Mouse (Mus musculus) gastrocnemius, adult 18-20 months (tissue): ENCODE measurements around the gene Smarca4. TPM values are rescaled to one million over a fixed set of nuclear protein-coding genes. Genes with fewer than 3 reads are reported as not detected.
"Not testable (repeated sequence)": the region's sequence is repeated elsewhere in the genome, so short reads cannot be mapped to it uniquely, and the experiment has no call there.

ENCODE experiments used
- DNase-seq: peaks from one replicate; pipeline ENCODE4 v3.0.0; 2021; ENCODE audit warnings: low spot score
- long read RNA-seq, 2 experiments: library from polyadenylated mRNA; stranded (forward); transcript quantifications; one replicate each; pipeline ENCODE4 v2.0.0; 2021
- total RNA-seq, 2 experiments: library from RNA; stranded (reverse); gene quantifications; 2 replicates each; pipeline ENCODE4 v1.2.3; 2021

Gene Smarca4
- 10 to 100 TPM; 38.6 to 42.1 TPM for total RNA-seq
- long read RNA-seq, experiment 1, full-length matches to known transcripts = 19 of 73 reads
- long read RNA-seq, experiment 1, partial matches to known transcripts = 42 of 73 reads
- long read RNA-seq, experiment 1, other reads (novel, unspliced or antisense) = 12 of 73 reads
- long read RNA-seq, experiment 2, full-length matches to known transcripts = 15 of 45 reads
- long read RNA-seq, experiment 2, partial matches to known transcripts = 20 of 45 reads
- long read RNA-seq, experiment 2, other reads (novel, unspliced or antisense) = 10 of 45 reads

GRCm38 (mm10) chr9:21615617-21616231, at the start of gene Smarca4:
Smarca4 (plus strand) TSS chr9:21616169.
- DNase-seq = peak; percentile 99

DNA sequence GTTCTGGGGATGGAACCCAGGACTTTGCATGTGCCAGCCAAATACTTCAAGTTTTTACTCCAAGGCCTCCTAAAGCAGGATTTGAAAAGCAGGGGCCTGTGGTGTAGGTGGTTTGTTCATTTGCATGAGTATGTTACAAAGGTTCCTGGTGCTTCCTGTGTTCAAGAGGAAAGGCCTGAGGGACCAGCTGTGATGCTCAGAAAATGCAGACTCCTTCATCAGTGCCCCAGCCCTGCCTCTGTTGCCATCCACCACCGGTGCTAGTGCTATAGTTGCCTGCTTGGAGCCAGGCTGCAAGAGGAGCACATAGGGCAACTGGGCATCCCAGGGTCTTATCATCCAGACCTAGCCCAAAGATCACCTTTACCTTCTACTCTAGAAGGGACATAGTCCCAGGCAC, 49.4 kb upstream of the Smarca4 start:
- DNase-seq = no peak

GRCm38 (mm10) chr9:21567051-21567450, 48.9 kb upstream of the Smarca4 start:
- no peak for DNase-seq

GRCm38 (mm10) chr9:21568657-21569255, 47.2 kb upstream of the Smarca4 start:
- peak; percentile 49 for DNase-seq

GRCm38 (mm10) chr9:21574012-21574801, 41.8 kb upstream of the Smarca4 start:
- no peak for DNase-seq

DNA sequence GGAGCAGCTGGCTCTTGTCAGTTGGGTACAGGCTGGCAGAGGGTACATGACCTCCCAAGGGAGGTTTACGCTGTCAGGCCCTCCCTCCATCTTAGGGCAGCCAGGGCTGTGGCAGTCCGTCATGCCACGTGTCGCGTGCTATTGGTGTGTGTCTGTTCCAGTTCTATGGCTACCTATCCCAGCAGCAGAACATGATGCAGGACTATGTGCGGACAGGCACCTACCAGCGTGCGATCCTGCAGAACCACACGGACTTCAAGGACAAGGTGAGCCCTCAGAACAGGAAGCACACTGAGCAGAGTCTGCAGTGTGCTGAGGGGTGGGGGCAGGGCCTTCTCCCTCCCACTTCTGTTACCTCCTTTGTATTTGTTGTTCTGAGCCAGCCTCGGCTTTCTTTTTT, 40.7 kb upstream of the Smarca4 start:
- no peak for DNase-seq

GRCm38 (mm10) chr9:21576286-21576685, 39.7 kb upstream of the Smarca4 start:
- no peak for DNase-seq

DNA sequence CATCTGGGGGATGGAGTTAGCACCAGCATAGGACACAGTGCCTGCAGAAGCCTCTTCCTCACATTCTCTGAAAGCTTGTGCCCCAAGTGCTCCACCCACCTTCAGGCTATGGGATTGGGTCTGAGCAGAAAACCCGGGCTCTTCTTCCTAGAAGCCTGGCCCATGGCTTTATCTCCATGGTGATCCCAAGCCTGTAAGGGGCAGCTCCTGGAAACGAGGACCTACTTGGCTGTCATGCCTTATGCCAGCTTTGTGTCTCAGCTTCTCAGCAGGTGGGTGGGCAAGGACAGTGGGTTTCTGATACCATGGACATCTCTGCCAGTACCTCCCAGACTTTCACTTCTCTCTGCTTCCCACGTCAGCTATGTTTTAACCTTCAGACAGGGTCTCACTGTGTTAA, 37.7 kb upstream of the Smarca4 start:
- DNase-seq = no peak

DNA sequence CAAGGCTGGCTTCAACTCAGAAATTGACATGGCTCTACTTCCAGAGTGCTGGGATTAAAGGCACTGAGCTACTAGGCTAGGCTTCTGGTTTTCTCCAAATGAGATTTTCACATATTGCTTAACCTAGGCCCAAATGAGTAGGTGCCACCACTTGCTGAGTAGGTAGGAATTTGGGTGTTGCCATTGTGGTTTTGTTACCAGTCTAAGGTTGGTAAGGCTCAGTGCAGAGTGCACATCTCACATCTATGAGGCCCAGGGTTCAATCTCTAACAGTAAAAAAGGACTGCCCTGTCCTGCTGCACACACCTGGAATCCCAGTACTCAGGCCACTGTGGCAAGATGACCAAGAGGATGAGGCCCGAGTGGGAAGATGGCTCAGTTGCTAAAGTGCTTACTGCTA, 30.6 kb upstream of the Smarca4 start:
- no peak for DNase-seq

DNA sequence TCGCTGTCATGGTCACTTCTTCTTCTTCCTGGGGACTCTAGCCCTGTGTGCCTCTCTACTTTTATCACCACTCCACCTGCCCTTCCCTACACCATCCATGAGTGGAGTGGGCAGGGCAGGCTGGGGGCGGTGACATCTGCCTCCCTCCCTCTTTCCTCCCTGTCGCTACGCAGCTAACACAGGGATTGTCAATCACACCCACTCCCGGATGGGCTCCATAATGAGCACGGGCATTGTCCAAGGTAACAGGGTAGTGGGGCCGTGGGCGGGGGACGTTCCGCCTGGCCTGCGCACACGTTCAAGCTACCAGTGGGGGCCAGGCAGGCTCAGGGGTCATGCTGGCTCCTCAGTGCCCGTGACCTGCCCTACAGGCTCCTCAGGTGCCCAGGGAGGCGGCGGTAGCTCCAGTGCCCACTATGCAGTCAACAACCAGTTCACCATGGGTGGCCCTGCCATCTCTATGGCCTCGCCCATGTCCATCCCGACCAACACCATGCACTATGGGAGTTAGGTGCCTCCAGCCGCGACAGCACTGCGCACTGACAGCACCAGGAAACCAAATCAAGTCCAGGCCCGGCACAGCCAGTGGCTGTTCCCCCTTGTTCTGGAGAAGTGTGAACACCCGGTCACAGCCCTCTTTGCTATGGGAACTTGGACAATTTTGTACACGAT, 28.2 kb upstream of the Smarca4 start:
- no peak for DNase-seq

DNA sequence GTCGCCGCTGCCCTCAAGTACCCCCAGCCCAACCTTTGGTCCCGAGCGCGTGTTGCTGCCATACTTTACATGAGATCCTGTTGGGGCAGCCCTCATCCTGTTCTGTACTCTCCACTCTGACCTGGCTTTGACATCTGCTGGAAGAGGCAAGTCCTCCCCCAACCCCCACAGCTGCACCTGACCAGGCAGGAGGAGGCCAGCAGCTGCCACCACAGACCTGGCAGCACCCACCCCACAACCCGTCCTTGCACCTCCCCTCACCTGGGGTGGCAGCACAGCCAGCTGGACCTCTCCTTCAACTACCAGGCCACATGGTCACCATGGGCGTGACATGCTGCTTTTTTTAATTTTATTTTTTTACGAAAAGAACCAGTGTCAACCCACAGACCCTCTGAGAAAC, 27.6 kb upstream of the Smarca4 start:
- no peak for DNase-seq

DNA sequence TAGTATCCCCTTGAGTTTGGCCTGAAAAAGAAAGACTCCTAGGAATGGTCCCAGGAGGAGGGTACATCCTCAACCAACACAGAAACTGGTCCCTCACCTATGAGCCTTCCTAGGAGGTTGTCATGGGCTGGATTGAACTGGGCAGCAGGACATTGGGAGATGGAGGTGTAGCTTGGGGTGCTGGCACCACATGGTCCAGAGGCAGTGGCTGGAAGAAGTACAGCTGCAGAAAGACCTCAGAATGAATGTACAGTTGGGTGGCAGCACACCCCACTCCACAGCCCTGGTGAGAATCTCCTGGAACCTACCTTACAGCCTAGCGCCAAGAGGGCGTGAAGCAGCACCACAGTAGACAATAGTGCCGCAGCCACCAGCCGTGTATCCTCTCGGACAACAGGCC, 26.4 kb upstream of the Smarca4 start:
- DNase-seq = no peak

- DNase-seq = no peak
Measured at GRCm38 (mm10) chr9:21591127-21591830, 24.7 kb upstream of the Smarca4 start.

DNA sequence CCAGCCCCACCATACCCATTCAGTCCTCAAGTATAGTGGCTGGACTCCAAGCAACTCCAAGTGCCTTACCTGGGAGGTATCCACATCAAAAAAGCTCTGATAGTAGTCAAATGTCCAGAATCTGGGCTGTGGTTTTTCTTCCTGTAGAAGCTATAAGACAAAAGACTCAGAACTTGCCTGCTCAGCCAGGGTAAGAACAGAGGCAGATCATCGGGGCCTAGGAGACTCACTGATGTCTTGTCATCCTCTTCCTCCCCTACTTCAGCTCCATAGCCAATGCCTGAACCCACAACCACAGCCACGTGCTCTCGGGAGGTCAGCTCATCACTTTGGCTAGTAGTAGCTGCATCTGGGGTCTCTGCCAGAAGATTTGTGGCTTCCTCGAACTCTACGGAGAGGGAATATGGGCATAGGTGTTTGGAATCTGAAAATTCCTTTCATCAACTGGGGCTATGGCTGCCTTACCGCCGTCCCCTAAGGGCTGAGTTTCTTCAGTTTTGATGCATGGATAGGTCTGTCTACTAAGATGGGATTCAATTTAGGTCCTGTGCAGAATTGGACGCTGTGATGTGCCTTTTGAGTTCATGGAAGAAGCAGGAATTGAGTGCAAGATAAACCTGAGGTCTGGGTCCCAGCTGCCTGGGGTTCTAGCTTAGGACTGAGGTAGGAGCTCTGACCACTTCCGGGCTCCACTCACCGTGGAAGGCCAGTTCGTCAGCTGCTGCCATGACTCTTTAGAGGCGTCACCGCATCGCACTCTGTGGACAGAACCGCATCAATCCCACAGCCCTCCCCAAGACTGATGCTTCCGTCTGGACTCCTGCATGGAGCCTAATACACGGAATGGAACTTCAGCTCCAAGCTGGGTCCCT, 23.9 kb upstream of the Smarca4 start:
- no peak for DNase-seq

DNA sequence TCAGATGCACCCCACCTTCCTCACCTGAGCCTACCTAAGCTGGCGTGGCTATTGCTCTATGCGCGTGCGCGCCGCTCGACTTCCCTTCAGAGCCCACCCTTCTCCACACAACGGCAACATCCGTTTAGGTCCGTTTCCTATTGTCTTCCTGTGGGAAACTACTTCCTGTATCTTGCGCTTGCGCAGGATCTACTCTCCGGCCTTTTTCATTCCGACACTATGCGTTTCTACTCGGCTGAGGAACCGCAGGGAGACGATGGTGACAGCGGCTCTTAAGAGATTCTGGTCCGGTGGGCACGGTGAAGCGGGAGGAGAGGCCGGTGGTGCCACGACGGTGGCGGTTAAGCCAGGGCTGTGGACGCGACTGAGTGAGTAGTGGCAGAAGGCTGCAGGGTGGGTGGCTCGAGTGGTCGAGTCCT, 23.3 kb upstream of the Smarca4 start, which contains the start of the genes Timm29 and Yipf2:
Timm29 (plus strand) TSS at position 20 of the 419 bp plus-strand sequence.
Yipf2 (minus strand) TSS at position 126 of the 419 bp plus-strand sequence.
- DNase-seq = peak; percentile 94

DNA sequence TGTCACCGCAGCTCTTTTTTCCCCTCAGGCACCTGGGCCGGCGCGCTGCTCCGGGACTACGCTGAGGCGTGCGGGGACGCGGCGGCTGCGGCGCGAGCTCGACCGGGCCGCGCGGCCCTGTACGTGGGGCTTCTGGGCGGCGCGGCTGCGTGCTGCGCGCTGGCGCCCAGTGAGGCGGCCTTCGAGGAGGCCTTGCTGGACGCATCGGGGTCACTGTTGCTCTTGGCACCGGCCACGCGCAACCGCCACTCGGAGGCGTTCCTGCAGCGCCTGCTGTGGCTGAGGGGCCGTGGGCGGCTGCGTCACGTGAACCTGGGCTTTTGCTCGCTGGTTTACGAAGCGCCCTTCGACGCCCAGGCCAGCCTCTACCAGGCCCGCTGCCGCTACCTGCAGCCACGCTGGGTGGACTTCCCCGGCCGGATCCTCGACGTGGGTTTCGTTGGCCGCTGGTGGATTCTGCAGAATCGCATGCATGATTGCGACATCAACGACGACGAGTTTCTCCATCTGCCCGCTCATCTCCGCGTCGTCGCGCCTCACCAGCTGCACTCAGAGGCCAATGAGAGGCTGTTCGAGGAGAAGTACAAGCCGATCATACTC, 22.7 kb upstream of the Smarca4 start:
- DNase-seq = peak; percentile 24

DNA sequence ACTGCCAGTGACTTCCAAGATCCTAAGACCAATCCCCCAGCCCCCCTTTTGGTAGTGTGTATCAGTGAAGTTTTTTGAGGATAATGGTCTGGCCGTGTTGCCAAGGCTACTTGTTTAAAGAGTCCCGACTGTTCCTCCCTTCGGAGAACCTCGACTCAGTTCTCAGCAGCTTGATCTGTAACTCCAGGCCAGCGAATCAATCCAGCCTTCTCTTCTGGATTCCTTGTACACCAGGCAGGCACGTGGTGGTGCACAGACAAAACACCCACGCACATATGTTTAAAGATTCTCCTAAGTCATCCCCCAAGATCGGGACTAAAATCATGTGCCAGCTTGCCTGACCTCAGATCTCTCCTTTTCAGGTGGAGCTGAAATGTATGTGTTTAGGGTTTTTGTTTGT, 21.6 kb upstream of the Smarca4 start:
- DNase-seq = not testable (repeated sequence)

GRCm38 (mm10) chr9:21594838-21595237, 21.1 kb upstream of the Smarca4 start:
- DNase-seq = no peak

GRCm38 (mm10) chr9:21598198-21598597, 17.8 kb upstream of the Smarca4 start:
- DNase-seq = no peak
